Mouse (Mus musculus): ENCODE measurements around the gene Krtap16-3.

The Krtap16-3 gene

GRCm38 (mm10) chr16:88962773-88963172 is at the start of gene Krtap16-3:
TSS of gene Krtap16-3 (minus strand) at chr16:88962873.
- in situ Hi-C loops (cut with MboI; ENCODE audit: unreplicated experiment in 2 of 2), result no loop called here

- in situ Hi-C loops (cut with MboI; ENCODE audit: unreplicated experiment in 2 of 2), result no loop called here
Measured at GRCm38 (mm10) chr16:89010659-89011058, 48.0 kb upstream of the Krtap16-3 start, which contains the start of gene Krtap22-2. TSS of gene Krtap22-2 (minus strand) at chr16:89010759.

- in situ Hi-C loops (cut with MboI; ENCODE audit: unreplicated experiment in 2 of 2), result no loop called here
Measured at GRCm38 (mm10) chr16:88941106-88941505, 21.6 kb downstream of the Krtap16-3 start.

DNA sequence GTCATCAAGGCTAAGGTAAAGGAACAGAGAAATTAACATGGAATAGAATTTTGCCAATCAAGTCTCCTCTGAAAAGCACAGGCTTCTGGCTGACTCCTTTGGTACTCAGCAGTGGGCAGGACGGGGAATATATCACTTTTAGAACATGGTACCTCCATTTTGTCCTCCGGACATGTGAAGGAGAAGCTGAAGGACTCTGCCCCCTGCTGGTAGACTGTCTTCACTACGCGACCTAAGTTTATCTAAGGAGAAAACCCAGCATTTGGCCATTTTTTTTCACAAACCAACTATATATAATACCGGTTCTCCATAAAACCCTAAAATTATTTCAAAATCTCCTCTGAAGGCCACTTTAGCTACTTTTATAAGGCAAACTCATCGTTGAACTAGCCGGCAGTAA is 24.4 kb downstream of the Krtap16-3 start:
- in situ Hi-C loops (cut with MboI; ENCODE audit: unreplicated experiment in 2 of 2), result loop anchor here in 1 of 2 experiments (5.0 to 10.0 kb wide), 2 partner anchors 561 to 1093 kb away; no protein-coding TSS in a partner anchor

DNA sequence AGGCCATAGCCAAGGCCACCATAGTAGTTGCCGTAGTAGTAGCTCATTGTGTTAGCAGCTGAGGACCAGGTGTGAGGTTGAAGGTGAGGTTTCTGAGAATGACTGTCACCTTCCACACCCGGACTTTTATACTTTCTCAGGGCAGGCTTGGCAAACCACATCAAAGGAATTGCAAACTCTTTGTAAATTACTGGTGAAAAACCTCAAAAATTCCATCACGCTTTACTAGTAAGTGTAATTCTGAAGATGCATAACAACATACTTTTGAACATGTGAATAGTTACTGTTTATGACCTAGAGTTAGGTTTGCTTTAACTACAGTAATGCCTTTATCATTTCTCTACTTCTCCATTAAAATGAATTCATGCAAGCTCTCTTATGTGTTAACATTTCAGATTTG is 30.5 kb downstream of the Krtap16-3 start, which contains the start of gene Krtap19-9b:
Krtap19-9b (minus strand) TSS at position 101 of the 400 bp plus-strand sequence.
- in situ Hi-C loops (cut with MboI; ENCODE audit: unreplicated experiment in 2 of 2), result loop anchor here in 1 of 2 experiments (10.0 kb wide), 1 partner anchor 1087 kb away; no protein-coding TSS in a partner anchor
